Mouse (Mus musculus): Measurements from ENCODE around the gene Skap1.

DNA sequence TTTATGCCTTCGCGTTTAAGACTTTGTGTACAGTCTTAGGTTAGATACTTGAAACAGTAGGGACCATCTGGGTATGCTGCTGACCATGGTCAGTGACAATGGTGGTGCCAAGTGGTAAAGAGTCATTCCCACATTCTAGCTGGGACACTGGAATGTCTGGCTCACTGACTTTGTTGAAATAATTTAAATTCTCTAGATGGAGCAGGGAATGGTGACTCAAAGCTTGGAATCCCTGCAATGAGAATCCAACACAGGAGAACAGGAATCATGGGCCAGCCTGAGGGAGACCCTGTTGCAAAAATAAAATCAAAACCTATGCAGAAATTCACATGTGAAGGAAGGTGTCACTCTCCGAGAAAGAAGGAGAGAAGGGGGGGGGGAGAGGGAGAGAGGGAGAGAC is 138.4 kb downstream of the Skap1 start:
- TF ChIP-seq CTCF (IDR thresholded peaks at IDR 0.05 in 2 of 3, conservative IDR thresholded peaks at IDR 0.05 in 1 of 3; ENCODE audit: control insufficient read depth in 1 of 3, insufficient read depth in 1 of 3, low read depth in 2 of 3, low read length in 3 of 3, poor library complexity in 1 of 3, severe bottlenecking in 1 of 3) (no peak), EP300 (IDR thresholded peaks at IDR 0.05; ENCODE audit: low read depth in 1 of 2, low read length in 2 of 2) (no peak), BHLHE40 (IDR thresholded peaks at IDR 0.05; ENCODE audit: borderline replicate concordance, low read depth, low read length) (no peak), POLR2A (IDR thresholded peaks at IDR 0.05; ENCODE audit: control insufficient read depth in 1 of 2, insufficient read depth in 1 of 2, low read depth in 1 of 2, low read length in 2 of 2, poor library complexity in 1 of 2) (no peak), MYC (IDR thresholded peaks at IDR 0.05; ENCODE audit: low read depth, low read length) (no peak), NELFE (IDR thresholded peaks at IDR 0.05; ENCODE audit: low read depth, low read length) (no peak), ZNF384 (IDR thresholded peaks at IDR 0.05; ENCODE audit: low read depth, low read length) (no peak), ZC3H11A (IDR thresholded peaks at IDR 0.05; ENCODE audit: low read depth, low read length) (no peak), SMC3 (IDR thresholded peaks at IDR 0.05; ENCODE audit: low read depth, low read length) (no peak), SIN3A (IDR thresholded peaks at IDR 0.05; ENCODE audit: low read length) (no peak), ZKSCAN1 (IDR thresholded peaks at IDR 0.05; ENCODE audit: low read depth, low read length) (no peak), TAL1 (IDR thresholded peaks at IDR 0.05; ENCODE audit: low read length) (no peak), UBTF (IDR thresholded peaks at IDR 0.05; ENCODE audit: borderline replicate concordance, insufficient read depth, low read depth, low read length) (no peak)
